Mouse (Mus musculus) embryonic facial prominence, embryonic 12.5 days (tissue): ENCODE measurements around the gene Rnf38. TPM values are rescaled to one million over a fixed set of nuclear protein-coding genes. Genes with fewer than 3 reads are reported as not detected.

Experiments
- ATAC-seq: fragments of 200-750 bp; cut with Nextera tagmentation; 2 replicates; pipeline ENCODE4 v1.8.0; 2017; ENCODE audit not compliant: insufficient number of reproducible peaks, insufficient read depth, low FRiP score, low TSS enrichment
- H3K27ac ChIP-seq: fragments of 300-500 bp; sonication (generic); 2 replicates; pipeline ENCODE4 v1.5.1; 2016; ENCODE audit warnings: mild to moderate bottlenecking
- H3K27me3 ChIP-seq: fragments of 300-500 bp; sonication (generic); 2 replicates; pipeline ENCODE4 v1.6.1; 2016; ENCODE audit warnings: mild to moderate bottlenecking, moderate library complexity
- H3K36me3 ChIP-seq: fragments of 300-500 bp; sonication (generic); 2 replicates; pipeline ENCODE4 v1.6.1; 2016; ENCODE audit warnings: mild to moderate bottlenecking
- H3K4me1 ChIP-seq: fragments of 300-500 bp; sonication (generic); 2 replicates; pipeline ENCODE4 v1.6.1; 2016
- H3K4me2 ChIP-seq: fragments of 300-500 bp; sonication (generic); replicated peaks from 2 replicates; pipeline ENCODE4 v1.6.1; 2016; ENCODE audit warnings: mild to moderate bottlenecking, moderate library complexity
- H3K4me3 ChIP-seq: fragments of 300-500 bp; sonication (generic); 2 replicates; pipeline ENCODE4 v1.5.1; 2016; ENCODE audit warnings: mild to moderate bottlenecking
- H3K9ac ChIP-seq: fragments of 300-500 bp; sonication (generic); 2 replicates; pipeline ENCODE4 v1.6.1; 2016; ENCODE audit warnings: mild to moderate bottlenecking, moderate library complexity
- H3K9me3 ChIP-seq: fragments of 300-500 bp; sonication (generic); 2 replicates; pipeline ENCODE4 v1.6.1; 2016; ENCODE audit warnings: mild to moderate bottlenecking, moderate library complexity
- WGBS: fragments of 180-500 bp; shearing (Covaris S2); methylation state at CpG from one replicate; pipeline ENCODE4 v1.1.7; 2016; 5-methylcytosine and 5-hydroxymethylcytosine counted together
- polyA plus RNA-seq: library from polyadenylated mRNA; unstranded; fragments of >200 nt; fragmentation: Nextera tagmentation; extraction: Ambion mirVana; gene quantifications from 2 replicates; pipeline ENCODE4 v1.2.1, GENCODE M21; 2016

Gene Rnf38
- polyA plus RNA-seq, 1 experiment from 2014 or later = 33.3 TPM

GRCm38 (mm10) chr4:44164621-44165020, 69.0 kb downstream of the Rnf38 start:
- no peaks in the 10 kb centered on the region for H3K36me3 ChIP-seq
- H3K4me1 ChIP-seq = peaks cover 46% of the 10 kb centered on the region
- no peak overlapping the region for H3K9ac ChIP-seq
- H3K9me3 ChIP-seq = no peaks in the 10 kb centered on the region
- H3K27ac ChIP-seq = no peak overlapping the region
- WGBS = 55% methylated on average over 5 of the region's 5 CpGs
- H3K4me3 ChIP-seq = peak overlapping the region; percentile 7; the same call in 1 of the 2 replicates
- H3K4me2 ChIP-seq = peak overlapping the region; percentile 68; the same call in 1 of the 2 replicates
- H3K27me3 ChIP-seq = no peaks in the 10 kb centered on the region
- ATAC-seq = no peak

- Histone ChIP-seq H3K9ac (no peak overlapping the region), H3K27ac (no peak overlapping the region), H3K4me3 (no peak overlapping the region), H3K36me3 (no peaks in the 10 kb centered on the region), H3K9me3 (no peaks in the 10 kb centered on the region), H3K4me1 (peaks cover 46% of the 10 kb centered on the region), H3K4me2 (no peak overlapping the region), H3K27me3 (no peaks in the 10 kb centered on the region)
- ATAC-seq = no peak
- 72% methylated on average over 2 of the region's 2 CpGs for WGBS
Observed at GRCm38 (mm10) chr4:44163034-44163433, 70.6 kb downstream of the Rnf38 start.

DNA sequence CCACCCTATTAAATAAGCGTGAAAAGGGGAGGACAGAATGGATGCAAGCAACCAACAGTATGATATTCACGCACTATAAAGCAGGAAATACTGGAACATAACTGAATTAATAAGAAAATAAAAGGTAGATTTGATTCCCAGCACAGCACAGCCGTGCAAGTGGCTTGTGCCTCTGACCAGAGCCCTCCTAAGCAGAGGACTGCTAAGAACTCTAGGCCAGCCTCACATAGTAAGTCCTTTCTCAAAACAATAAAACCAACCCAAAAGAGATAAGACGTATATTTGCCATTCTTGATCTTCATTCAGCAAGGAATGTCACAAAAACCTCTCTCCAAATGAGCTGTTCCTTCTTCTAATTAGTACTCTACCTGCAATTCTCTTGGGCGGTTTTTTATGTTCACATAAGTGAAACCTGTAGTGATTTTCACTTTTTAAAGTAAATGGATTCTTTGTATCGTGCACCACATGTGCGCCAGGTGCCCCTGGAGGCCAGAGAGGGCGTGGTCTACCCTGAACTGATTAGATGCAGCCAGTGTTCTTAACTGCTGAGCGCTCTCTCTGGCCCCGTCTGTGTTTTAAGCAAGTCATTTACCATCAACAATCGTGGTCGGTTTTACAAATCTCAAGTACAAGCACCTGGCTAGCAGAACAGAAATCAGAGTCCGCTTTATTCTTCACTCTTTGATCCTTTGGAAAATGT, 72.4 kb downstream of the Rnf38 start:
- no peaks in the 10 kb centered on the region for H3K27me3 ChIP-seq
- no peak overlapping the region for H3K27ac ChIP-seq
- H3K4me3 ChIP-seq = no peak overlapping the region
- no peaks in the 10 kb centered on the region for H3K9me3 ChIP-seq
- no peak overlapping the region for H3K4me2 ChIP-seq
- H3K36me3 ChIP-seq = no peaks in the 10 kb centered on the region
- H3K4me1 ChIP-seq = peaks cover 46% of the 10 kb centered on the region
- no peak for ATAC-seq
- 38% methylated on average over 13 of the region's 13 CpGs for WGBS
- no peak overlapping the region for H3K9ac ChIP-seq

- WGBS = 83% methylated on average over 8 of the region's 8 CpGs
- Histone ChIP-seq H3K9ac (no peak overlapping the region), H3K27ac (no peak overlapping the region), H3K9me3 (no peaks in the 10 kb centered on the region), H3K4me3 (no peak overlapping the region), H3K27me3 (no peaks in the 10 kb centered on the region), H3K36me3 (0 out of 2 replicates have a peak, but pooled peaks cover 2% of the 10 kb centered on the region), H3K4me1 (peaks cover 35% of the 10 kb centered on the region), H3K4me2 (no peak overlapping the region)
- ATAC-seq = no peak
Observed at GRCm38 (mm10) chr4:44159839-44160238, 73.8 kb downstream of the Rnf38 start.

GRCm38 (mm10) chr4:44156481-44156880, 77.1 kb downstream of the Rnf38 start:
- Histone ChIP-seq H3K4me3 (no peak overlapping the region), H3K9me3 (no peaks in the 10 kb centered on the region), H3K27me3 (no peaks in the 10 kb centered on the region), H3K4me2 (no peak overlapping the region), H3K9ac (no peak overlapping the region), H3K27ac (no peak overlapping the region), H3K36me3 (peaks cover 11% of the 10 kb centered on the region), H3K4me1 (peaks cover 8% of the 10 kb centered on the region; the same call in 1 of the 2 replicates)
- ATAC-seq = no peak
- 74% methylated on average over 6 of the region's 6 CpGs for WGBS

GRCm38 (mm10) chr4:44154884-44155283, 78.7 kb downstream of the Rnf38 start:
- no peak overlapping the region for H3K27ac ChIP-seq
- H3K4me1 ChIP-seq = 0 out of 2 replicates have a peak, but pooled peaks cover 2% of the 10 kb centered on the region
- WGBS = 92% methylated on average over 4 of the region's 4 CpGs
- no peaks in the 10 kb centered on the region for H3K9me3 ChIP-seq
- no peak for ATAC-seq
- H3K9ac ChIP-seq = no peak overlapping the region
- no peak overlapping the region for H3K4me3 ChIP-seq
- no peak overlapping the region for H3K4me2 ChIP-seq
- H3K27me3 ChIP-seq = no peaks in the 10 kb centered on the region
- peaks cover 24% of the 10 kb centered on the region for H3K36me3 ChIP-seq

DNA sequence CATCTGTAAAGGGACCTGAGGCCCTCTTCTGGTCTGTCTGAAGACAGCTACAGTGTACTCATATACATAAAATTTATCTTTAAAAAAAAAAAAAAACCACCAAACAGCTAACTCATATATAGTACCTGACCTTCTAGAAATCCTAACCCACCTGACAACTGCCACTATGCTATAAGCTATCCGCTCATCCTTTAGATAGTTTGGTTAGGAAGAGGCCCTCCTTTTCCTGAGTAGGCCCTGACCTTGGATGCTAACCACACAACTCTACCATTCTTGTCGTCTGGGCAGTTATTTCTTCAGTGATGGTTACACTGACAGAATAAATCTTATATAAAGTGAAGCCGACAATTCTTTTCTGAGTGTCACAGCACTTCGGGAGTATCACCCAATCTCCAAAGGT, 80.7 kb downstream of the Rnf38 start:
- no peak overlapping the region for H3K27ac ChIP-seq
- H3K27me3 ChIP-seq = no peaks in the 10 kb centered on the region
- ATAC-seq = no peak
- H3K9me3 ChIP-seq = no peaks in the 10 kb centered on the region
- H3K36me3 ChIP-seq = peaks cover 41% of the 10 kb centered on the region
- 92% methylated on average over 4 of the region's 4 CpGs for WGBS
- H3K4me1 ChIP-seq = 0 out of 2 replicates have a peak, but pooled peaks cover 2% of the 10 kb centered on the region
- no peak overlapping the region for H3K4me2 ChIP-seq
- H3K4me3 ChIP-seq = no peak overlapping the region
- no peak overlapping the region for H3K9ac ChIP-seq

- H3K36me3 ChIP-seq = peaks cover 60% of the 10 kb centered on the region
- WGBS = 96% methylated on average over 12 of the region's 12 CpGs
Observed at GRCm38 (mm10) chr4:44126805-44127204, 106.8 kb downstream of the Rnf38 start.

DNA sequence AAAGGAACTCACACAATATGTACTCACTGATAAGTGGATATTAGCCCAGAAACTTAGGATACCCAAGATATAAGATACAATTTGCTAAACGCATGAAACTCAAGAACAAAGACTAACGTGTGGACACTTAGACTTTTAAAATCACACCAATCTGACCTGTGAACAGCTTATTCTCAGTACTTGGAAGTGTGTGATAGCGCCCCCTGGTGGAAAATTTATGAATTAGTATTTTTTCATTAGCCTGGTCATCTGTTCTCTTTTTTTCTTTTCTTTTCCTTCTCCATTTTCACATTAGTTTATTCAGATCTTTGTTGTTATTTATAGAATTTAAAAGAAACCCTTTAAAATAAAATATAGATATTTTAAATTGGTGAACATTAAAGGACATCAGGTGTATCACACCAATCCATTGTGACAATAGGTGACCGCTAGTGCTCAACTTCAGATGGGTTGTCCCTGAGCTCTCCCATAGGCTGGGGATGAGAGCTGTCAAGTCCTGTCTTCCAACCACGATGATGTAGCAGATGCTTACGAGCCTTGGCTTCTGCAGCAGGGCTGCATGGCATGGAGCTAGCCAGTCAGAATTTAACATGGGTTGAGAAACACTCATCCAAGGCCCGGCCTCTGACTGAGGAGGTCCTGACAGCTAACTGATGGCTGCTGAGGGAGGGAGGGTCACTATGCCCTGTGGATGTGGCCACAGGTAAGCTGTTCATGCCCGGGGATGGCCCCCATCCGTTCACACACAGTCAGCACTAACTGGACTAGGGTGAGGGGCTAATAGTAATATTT, 114.0 kb downstream of the Rnf38 start:
- Histone ChIP-seq H3K9me3 (no peaks in the 10 kb centered on the region), H3K4me1 (no peaks in the 10 kb centered on the region), H3K36me3 (no peaks in the 10 kb centered on the region), H3K9ac (no peak overlapping the region), H3K27me3 (no peaks in the 10 kb centered on the region), H3K27ac (no peak overlapping the region), H3K4me3 (no peak overlapping the region), H3K4me2 (no peak overlapping the region)
- 55% methylated on average over 9 of the region's 9 CpGs for WGBS
- no peak for ATAC-seq

More at GRCm38 (mm10) chr4:44126805-44127204, 106.8 kb downstream of the Rnf38 start:
- Histone ChIP-seq H3K4me3 (no peak overlapping the region), H3K9ac (no peak overlapping the region), H3K9me3 (no peaks in the 10 kb centered on the region), H3K27ac (no peak overlapping the region), H3K4me1 (no peaks in the 10 kb centered on the region), H3K27me3 (no peaks in the 10 kb centered on the region), H3K4me2 (no peak overlapping the region)
- no peak for ATAC-seq

DNA sequence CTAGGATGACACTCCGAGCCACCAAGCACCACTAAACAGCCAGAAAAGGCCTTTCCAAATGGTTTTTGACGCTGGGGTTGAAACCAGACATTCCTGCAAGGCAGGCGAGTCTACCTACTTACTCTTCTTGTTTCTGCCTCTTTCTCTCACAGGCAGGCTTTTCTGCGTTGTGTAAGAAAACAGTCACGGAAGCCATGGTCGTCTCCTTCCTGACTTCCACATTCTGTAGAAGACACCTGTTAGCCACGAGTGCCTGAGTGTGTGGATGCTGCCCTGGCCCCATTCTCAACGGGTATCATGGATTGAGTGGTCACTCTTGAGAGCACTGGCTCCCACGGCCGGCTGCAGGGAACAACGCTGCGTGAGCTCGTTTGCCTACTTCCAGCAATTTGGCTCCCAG, 118.5 kb downstream of the Rnf38 start:
- Histone ChIP-seq H3K4me3 (no peak overlapping the region), H3K9me3 (no peaks in the 10 kb centered on the region), H3K36me3 (no peaks in the 10 kb centered on the region), H3K4me1 (peaks cover 20% of the 10 kb centered on the region), H3K9ac (no peak overlapping the region), H3K27me3 (no peaks in the 10 kb centered on the region), H3K4me2 (no peak overlapping the region), H3K27ac (no peak overlapping the region)
- ATAC-seq = no peak
- 84% methylated on average over 13 of the region's 13 CpGs for WGBS

- H3K4me2 ChIP-seq = 0 out of 2 replicates have a peak overlapping the region, but pooled peaks have one; percentile 9
- H3K4me1 ChIP-seq = peaks cover 20% of the 10 kb centered on the region
- no peaks in the 10 kb centered on the region for H3K27me3 ChIP-seq
- H3K36me3 ChIP-seq = no peaks in the 10 kb centered on the region
- no peak overlapping the region for H3K27ac ChIP-seq
- H3K4me3 ChIP-seq = no peak overlapping the region
- no peak for ATAC-seq
- WGBS = 21% methylated on average over 16 of the region's 16 CpGs
- H3K9me3 ChIP-seq = no peaks in the 10 kb centered on the region
- H3K9ac ChIP-seq = no peak overlapping the region
Observed at GRCm38 (mm10) chr4:44113393-44114138, 120.0 kb downstream of the Rnf38 start.
